Mouse (Mus musculus) CH12.LX (cell line): ENCODE results near the gene 4930562C15Rik. TPM values are rescaled to one million over a fixed set of nuclear protein-coding genes. Genes with fewer than 3 reads are reported as not detected.

Experiments
- DNase-seq: peaks from one replicate; pipeline ENCODE4 v3.0.0-alpha.2; 2013; ENCODE audit errors: extremely low read depth
- H3K27ac ChIP-seq: 2 replicates; pipeline ENCODE4 v1.5.1; 2012; ENCODE audit warnings: low read depth, mild to moderate bottlenecking, control low read depth, moderate library complexity; ENCODE audit not compliant: insufficient read depth
- H3K27me3 ChIP-seq: replicated peaks from 2 replicates; pipeline ENCODE3; 2012; ENCODE audit warnings: inconsistent platforms
- H3K36me3 ChIP-seq, 2 experiments: replicated peaks in 1 of 2; 2 replicates each; pipeline versions ENCODE3 to v1.6.1; 2012; ENCODE audit warnings: inconsistent platforms in 1 of 2, low read length in 1 of 2, mild to moderate bottlenecking in 1 of 2, mixed read lengths in 1 of 2, moderate library complexity in 1 of 2; ENCODE audit not compliant: control insufficient read depth in 1 of 2, insufficient read depth in 1 of 2
- H3K4me1 ChIP-seq, 2 experiments: 2 replicates each; pipeline ENCODE4 v1.6.1; 2012; ENCODE audit warnings: inconsistent platforms in 1 of 2, moderate library complexity in 1 of 2; ENCODE audit not compliant: insufficient read depth in 2 of 2, control insufficient read depth in 1 of 2
- H3K4me2 ChIP-seq: 2 replicates; pipeline ENCODE4 v1.6.1; 2012; ENCODE audit warnings: low read depth, mild to moderate bottlenecking, control low read depth; ENCODE audit not compliant: poor library complexity, insufficient read depth, severe bottlenecking
- H3K4me3 ChIP-seq, 3 experiments: fragments of 150-350 bp in 1 of 3; sonication (generic) in 1 of 3; replicated peaks in 1 of 3; 2 replicates each; pipeline versions ENCODE3 to v1.5.1; 2011 to 2012; ENCODE audit warnings: low read depth in 2 of 3, low read length in 2 of 3, mild to moderate bottlenecking in 2 of 3, moderate library complexity in 2 of 3, control low read depth in 1 of 3, improper control_type of control experiment in 1 of 3, inconsistent platforms in 1 of 3, mixed read lengths in 1 of 3; ENCODE audit not compliant: poor library complexity in 1 of 3
- H3K79me2 ChIP-seq: replicated peaks from 2 replicates; pipeline ENCODE4 v1.6.1; 2012; ENCODE audit warnings: mild to moderate bottlenecking, moderate library complexity; ENCODE audit not compliant: control insufficient read depth, poor library complexity, insufficient read depth, severe bottlenecking; ENCODE audit errors: extremely low read depth
- H3K9ac ChIP-seq: 2 replicates; pipeline ENCODE4 v1.6.1; 2012; ENCODE audit warnings: low read depth, mild to moderate bottlenecking, control low read depth, moderate library complexity; ENCODE audit not compliant: insufficient read depth
- H3K9me3 ChIP-seq: replicated peaks from 2 replicates; pipeline ENCODE3; 2012; ENCODE audit warnings: low read length, inconsistent platforms, mixed read lengths
- BHLHE40 ChIP-seq: IDR thresholded peaks from 2 replicates; pipeline ENCODE4 v1.6.1; 2011; ENCODE audit warnings: mild to moderate bottlenecking, low read depth, low read length, improper control_type of control experiment
- ETS1 ChIP-seq: conservative IDR thresholded peaks from 2 replicates; pipeline ENCODE4 v1.6.1; 2012; ENCODE audit warnings: low read depth, mild to moderate bottlenecking, inconsistent platforms, low read length, improper control_type of control experiment, moderate library complexity
- MAFK ChIP-seq: IDR thresholded peaks from 2 replicates; pipeline ENCODE4 v1.6.1; 2011; ENCODE audit warnings: low read length, improper control_type of control experiment; ENCODE audit not compliant: insufficient replicate concordance
- MEF2A ChIP-seq: IDR thresholded peaks from 2 replicates; pipeline ENCODE4 v1.6.1; 2014; ENCODE audit warnings: low read depth, mild to moderate bottlenecking, inconsistent platforms, low read length, improper control_type of control experiment, borderline replicate concordance
- MXI1 ChIP-seq: IDR thresholded peaks from 2 replicates; pipeline ENCODE4 v1.6.1; 2011; ENCODE audit warnings: mild to moderate bottlenecking, low read depth, low read length, improper control_type of control experiment
- POLR2AphosphoS2 ChIP-seq: IDR thresholded peaks from 2 replicates; pipeline ENCODE4 v1.6.1; 2011; ENCODE audit warnings: low read depth, low read length, improper control_type of control experiment
- RAD21 ChIP-seq: IDR thresholded peaks from 2 replicates; pipeline ENCODE4 v1.6.1; 2011; ENCODE audit warnings: low read depth, mild to moderate bottlenecking, low read length, improper control_type of control experiment, moderate library complexity
- SIN3A ChIP-seq: IDR thresholded peaks from 2 replicates; pipeline ENCODE4 v1.6.1; 2012; ENCODE audit warnings: low read length, improper control_type of control experiment, inconsistent platforms
- USF1 ChIP-seq: IDR thresholded peaks from 2 replicates; pipeline ENCODE4 v1.6.1; 2014; ENCODE audit warnings: low read depth, mild to moderate bottlenecking, inconsistent platforms, low read length, improper control_type of control experiment
- USF2 ChIP-seq: conservative IDR thresholded peaks from 2 replicates; pipeline ENCODE4 v1.6.1; 2011; ENCODE audit warnings: low read depth, low read length, improper control_type of control experiment
- ZC3H11A ChIP-seq: IDR thresholded peaks from 2 replicates; pipeline ENCODE4 v1.6.1; 2012; ENCODE audit warnings: low read depth, mild to moderate bottlenecking, inconsistent platforms, low read length, improper control_type of control experiment
- ZNF384 ChIP-seq: IDR thresholded peaks from 2 replicates; pipeline ENCODE4 v1.6.1; 2012; ENCODE audit warnings: low read depth, low read length, improper control_type of control experiment, inconsistent platforms
- dilution Hi-C: fragments of 300-500 bp; cut with MboI; formaldehyde crosslinking; loops from 2 replicates; pipeline ENCODE4 v1.14.3; 2020; ENCODE audit warnings: low sequenced_read_pairs; ENCODE audit not compliant: extremely low pct_unique_long_range_greater_than_20kb, extremely low pct_ligation_motif_present
- in situ Hi-C: fragments of 300-500 bp; cut with MboI; formaldehyde crosslinking; loops from 3 replicates; pipeline ENCODE4 v1.14.3; 2019; ENCODE audit warnings: low sequenced_read_pairs, low pct_ligation_motif_present, low pct_unique_long_range_greater_than_20kb, mixed read lengths
- polyA plus RNA-seq: library from polyadenylated mRNA; unstranded; fragments of >175 nt; gene quantifications from 2 replicates; pipeline ENCODE4 v1.2.1, GENCODE M21; 2012; ENCODE audit warnings: low read depth; ENCODE audit not compliant: insufficient read length
- total RNA-seq, 2 experiments: library from RNA; depleted of rRNA; stranded (reverse); fragments of 300-350 nt in 1 of 2; fragments of >200 nt in 1 of 2; gene quantifications; 2 replicates each; pipeline ENCODE4 v1.2.3; 2012 to 2014

4930562C15Rik gene
- total and polyA plus RNA-seq, 3 experiments, result 0.13 to 0.80 (median 0.20) TPM

GRCm38 (mm10) chr16:4915931-4916330 is 80.7 kb downstream of the 4930562C15Rik start:
- Histone ChIP-seq H3K4me2 (no peak overlapping the region), H3K9me3 (no peaks in the 10 kb centered on the region), H3K4me3 (no peak overlapping the region), H3K36me3 (peaks cover 15 to 39% of the 10 kb centered on the region in 2 experiments), H3K27me3 (no peaks in the 10 kb centered on the region), H3K27ac (no peak overlapping the region), H3K79me2 (no peaks in the 10 kb centered on the region), H3K9ac (no peak overlapping the region), H3K4me1 (peaks cover 18 to 32% of the 10 kb centered on the region in 2 experiments)
- dilution Hi-C loops, result no loop called here
- no peak for DNase-seq
- in situ Hi-C loops, result loop anchor here (5.0 kb wide), 1 partner anchor 44 kb away; no protein-coding TSS in a partner anchor
- TF ChIP-seq MAFK, result no peak
- TF ChIP-seq POLR2AphosphoS2, result no peak
- TF ChIP-seq RAD21, result no peak
- no peak for TF ChIP-seq ZNF384
- TF ChIP-seq BHLHE40, result no peak
- TF ChIP-seq USF2, result no peak
- TF ChIP-seq ETS1, result no peak
- TF ChIP-seq ZC3H11A, result no peak
- TF ChIP-seq MXI1, result no peak
- no peak for TF ChIP-seq USF1

DNA sequence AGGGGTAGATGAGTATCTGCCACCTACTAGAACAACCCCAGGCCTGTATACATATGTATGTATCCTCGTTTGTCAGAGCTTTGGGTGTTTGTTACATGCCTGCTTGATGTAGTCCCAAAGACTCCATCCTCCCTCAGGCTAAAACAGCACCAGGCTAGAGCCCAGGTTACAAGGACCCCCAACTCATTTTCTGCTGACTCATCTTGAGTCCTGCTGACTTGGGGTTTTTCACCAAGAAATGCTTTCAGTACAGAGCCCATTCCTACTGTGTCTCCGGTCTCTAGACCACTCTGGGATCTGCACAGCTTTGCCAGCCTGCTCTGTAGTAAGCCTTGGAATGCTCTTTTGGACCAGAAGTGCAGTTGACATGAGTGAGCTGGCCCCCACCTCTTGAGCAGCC is 81.4 kb downstream of the 4930562C15Rik start:
- no peak for DNase-seq
- no peaks in the 10 kb centered on the region for H3K9me3 ChIP-seq
- dilution Hi-C loops (no loop called here), in situ Hi-C loops (loop anchor here (5.0 kb wide), 1 partner anchor 44 kb away; no protein-coding TSS in a partner anchor)
- TF ChIP-seq ETS1 (no peak), MAFK (peak; percentile 68; the same call in 1 of the 2 replicates), SIN3A (no peak), MEF2A (no peak)
- no peak overlapping the region for H3K9ac ChIP-seq
- no peak overlapping the region for H3K27ac ChIP-seq
- H3K4me2 ChIP-seq, result no peak overlapping the region
- H3K79me2 ChIP-seq, result no peaks in the 10 kb centered on the region
- no peaks in the 10 kb centered on the region for H3K27me3 ChIP-seq
- H3K36me3 ChIP-seq, result peaks cover 13 to 38% of the 10 kb centered on the region in 2 experiments
- peaks cover 13 to 26% of the 10 kb centered on the region in 2 experiments for H3K4me1 ChIP-seq
- no peak overlapping the region for H3K4me3 ChIP-seq

Other genes starting within 250 kb of the 4930562C15Rik start
- 2.1 and 2.5 TPM in 2 replicates for gene Glis2, start 240.7 kb upstream of the 4930562C15Rik start, total RNA-seq (2012; rRNA removed)
- gene Glis2, start 240.7 kb upstream of the 4930562C15Rik start, total RNA-seq (2014; rRNA removed), result 0.39 and 0.59 TPM in 2 replicates
- gene Glis2, start 240.7 kb upstream of the 4930562C15Rik start, polyA plus RNA-seq, result 3.2 and 3.3 TPM in 2 replicates
- 152 and 158 TPM in 2 replicates for gene Pam16, start 210.4 kb upstream of the 4930562C15Rik start, total RNA-seq (2012; rRNA removed)
- gene Pam16, start 210.4 kb upstream of the 4930562C15Rik start, total RNA-seq (2014; rRNA removed), result 93.3 and 103 TPM in 2 replicates
- gene Pam16, start 210.4 kb upstream of the 4930562C15Rik start, polyA plus RNA-seq, result 11.6 and 38.2 TPM in 2 replicates
- gene Vasn, start 195.5 kb upstream of the 4930562C15Rik start, total RNA-seq (2012; rRNA removed), result 1.4 and 2.0 TPM in 2 replicates
- 2.2 TPM in 2 replicates for gene Vasn, start 195.5 kb upstream of the 4930562C15Rik start, total RNA-seq (2014; rRNA removed)
- gene Vasn, start 195.5 kb upstream of the 4930562C15Rik start, polyA plus RNA-seq, result 4.1 and 5.0 TPM in 2 replicates
- 80.4 and 81.8 TPM in 2 replicates for gene Dnaja3, start 195.4 kb upstream of the 4930562C15Rik start, total RNA-seq (2012; rRNA removed)
- 85.1 and 85.3 TPM in 2 replicates for gene Dnaja3, start 195.4 kb upstream of the 4930562C15Rik start, total RNA-seq (2014; rRNA removed)
- gene Dnaja3, start 195.4 kb upstream of the 4930562C15Rik start, polyA plus RNA-seq, result 51.5 and 56.6 TPM in 2 replicates
- 19.8 and 20.0 TPM in 2 replicates for gene Coro7, start 155.6 kb upstream of the 4930562C15Rik start, total RNA-seq (2012; rRNA removed)
- 5.7 and 6.1 TPM in 2 replicates for gene Coro7, start 155.6 kb upstream of the 4930562C15Rik start, total RNA-seq (2014; rRNA removed)
- 40.2 and 43.2 TPM in 2 replicates for gene Coro7, start 155.6 kb upstream of the 4930562C15Rik start, polyA plus RNA-seq
- 20.0 and 20.3 TPM in 2 replicates for gene Nmral1, start 116.1 kb upstream of the 4930562C15Rik start, total RNA-seq (2012; rRNA removed)
- gene Nmral1, start 116.1 kb upstream of the 4930562C15Rik start, total RNA-seq (2014; rRNA removed), result 2.4 and 3.6 TPM in 2 replicates
- gene Nmral1, start 116.1 kb upstream of the 4930562C15Rik start, polyA plus RNA-seq, result 3.2 TPM in 2 replicates
- gene Hmox2, start 109.1 kb upstream of the 4930562C15Rik start, total RNA-seq (2012; rRNA removed), result 72.3 and 73.2 TPM in 2 replicates
- 74.0 and 80.4 TPM in 2 replicates for gene Hmox2, start 109.1 kb upstream of the 4930562C15Rik start, total RNA-seq (2014; rRNA removed)
- 91.9 and 121 TPM in 2 replicates for gene Hmox2, start 109.1 kb upstream of the 4930562C15Rik start, polyA plus RNA-seq
- 28.0 and 28.7 TPM in 2 replicates for gene Cdip1, start 45.1 kb upstream of the 4930562C15Rik start, total RNA-seq (2012; rRNA removed)
- gene Cdip1, start 45.1 kb upstream of the 4930562C15Rik start, total RNA-seq (2014; rRNA removed), result 20.0 and 22.3 TPM in 2 replicates
- gene Cdip1, start 45.1 kb upstream of the 4930562C15Rik start, polyA plus RNA-seq, result 18.5 and 22.2 TPM in 2 replicates
- 11.6 and 12.9 TPM in 2 replicates for gene Ubald1, start 44.9 kb downstream of the 4930562C15Rik start, total RNA-seq (2012; rRNA removed)
- gene Ubald1, start 44.9 kb downstream of the 4930562C15Rik start, total RNA-seq (2014; rRNA removed), result 7.2 and 9.6 TPM in 2 replicates
- 48.7 and 53.7 TPM in 2 replicates for gene Ubald1, start 44.9 kb downstream of the 4930562C15Rik start, polyA plus RNA-seq
- 14.1 and 16.9 TPM in 2 replicates for gene Mgrn1, start 50.8 kb downstream of the 4930562C15Rik start, total RNA-seq (2012; rRNA removed)
- 9.0 and 11.7 TPM in 2 replicates for gene Mgrn1, start 50.8 kb downstream of the 4930562C15Rik start, total RNA-seq (2014; rRNA removed)
- gene Mgrn1, start 50.8 kb downstream of the 4930562C15Rik start, polyA plus RNA-seq, result 12.9 and 15.5 TPM in 2 replicates
- 65.7 and 66.1 TPM in 2 replicates for gene Nudt16l1, start 103.3 kb downstream of the 4930562C15Rik start, total RNA-seq (2012; rRNA removed)
- 32.8 and 36.3 TPM in 2 replicates for gene Nudt16l1, start 103.3 kb downstream of the 4930562C15Rik start, total RNA-seq (2014; rRNA removed)
- 94.9 and 101 TPM in 2 replicates for gene Nudt16l1, start 103.3 kb downstream of the 4930562C15Rik start, polyA plus RNA-seq
- 24.4 and 34.0 TPM in 2 replicates for gene Anks3, start 128.8 kb downstream of the 4930562C15Rik start, total RNA-seq (2012; rRNA removed)
- 17.0 and 17.4 TPM in 2 replicates for gene Anks3, start 128.8 kb downstream of the 4930562C15Rik start, total RNA-seq (2014; rRNA removed)
- 33.5 and 34.9 TPM in 2 replicates for gene Anks3, start 128.8 kb downstream of the 4930562C15Rik start, polyA plus RNA-seq
- not detected in 2 replicates for gene Sept12, start 162.4 kb downstream of the 4930562C15Rik start, total RNA-seq (2012; rRNA removed)
- gene Sept12, start 162.4 kb downstream of the 4930562C15Rik start, total RNA-seq (2014; rRNA removed), result 0.13 TPM in 1 of 2 replicates, not detected in the other
- gene Sept12, start 162.4 kb downstream of the 4930562C15Rik start, polyA plus RNA-seq, result not detected in 2 replicates
- gene Smim22, start 171.9 kb downstream of the 4930562C15Rik start, total RNA-seq (2012; rRNA removed), result not detected in 2 replicates
- not detected in 2 replicates for gene Smim22, start 171.9 kb downstream of the 4930562C15Rik start, total RNA-seq (2014; rRNA removed)
- gene Smim22, start 171.9 kb downstream of the 4930562C15Rik start, polyA plus RNA-seq, result not detected in 2 replicates
- gene Rogdi, start 178.1 kb downstream of the 4930562C15Rik start, total RNA-seq (2012; rRNA removed), result 27.7 and 33.4 TPM in 2 replicates
- 21.5 and 25.1 TPM in 2 replicates for gene Rogdi, start 178.1 kb downstream of the 4930562C15Rik start, total RNA-seq (2014; rRNA removed)
- gene Rogdi, start 178.1 kb downstream of the 4930562C15Rik start, polyA plus RNA-seq, result 121 and 130 TPM in 2 replicates
- gene Glyr1, start 214.4 kb downstream of the 4930562C15Rik start, total RNA-seq (2012; rRNA removed), result 90.6 and 103 TPM in 2 replicates
- 130 and 134 TPM in 2 replicates for gene Glyr1, start 214.4 kb downstream of the 4930562C15Rik start, total RNA-seq (2014; rRNA removed)
- gene Glyr1, start 214.4 kb downstream of the 4930562C15Rik start, polyA plus RNA-seq, result 125 and 132 TPM in 2 replicates
- 31.0 and 33.2 TPM in 2 replicates for gene Ubn1, start 214.6 kb downstream of the 4930562C15Rik start, total RNA-seq (2012; rRNA removed)
- 14.3 and 17.4 TPM in 2 replicates for gene Ubn1, start 214.6 kb downstream of the 4930562C15Rik start, total RNA-seq (2014; rRNA removed)
- 30.4 and 32.5 TPM in 2 replicates for gene Ubn1, start 214.6 kb downstream of the 4930562C15Rik start, polyA plus RNA-seq